Mouse (Mus musculus) adrenal gland, postnatal 4 days (tissue): Measurements from ENCODE around the gene Hsp90aa1. TPM values are rescaled to one million over a fixed set of nuclear protein-coding genes. Genes with fewer than 3 reads are reported as not detected.

Experiments
- DNase-seq, 2 experiments: peaks; one replicate each; pipeline ENCODE4 v3.0.0; 2021 to 2022; ENCODE audit warnings: low spot score in 2 of 2, mixed read lengths in 2 of 2
- microRNA-seq: library from miRNA; unstranded; fragments of <30 nt; microRNA quantifications from one replicate; pipeline ENCODE4 v1.2.0, GENCODE M21; 2021
- total RNA-seq, 2 experiments: library from RNA; stranded (reverse); gene quantifications; 2 replicates each; pipeline ENCODE4 v1.2.3; 2021

Gene Hsp90aa1
- total RNA-seq, 2 experiments from 2014 or later, result 258 to 326 TPM

DNA sequence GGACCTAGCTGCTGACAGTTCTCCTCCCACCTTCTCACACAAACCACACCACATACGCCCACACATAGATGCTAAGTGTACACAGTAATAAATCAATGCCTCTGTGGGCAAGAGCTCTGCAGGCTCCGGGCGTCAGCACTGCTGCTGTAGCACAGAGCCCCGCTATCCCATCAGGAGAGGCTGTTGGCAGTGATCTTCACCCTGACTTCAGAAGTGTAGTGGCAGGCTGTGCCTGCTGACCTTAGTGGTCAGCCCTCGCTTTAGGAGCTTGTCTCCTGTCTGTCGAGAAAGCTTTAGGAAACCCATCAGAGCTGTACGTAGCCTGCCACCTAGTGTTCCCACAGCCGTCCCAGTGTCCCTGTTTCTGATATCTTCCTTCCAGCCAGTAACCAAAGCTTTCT lies 52.3 kb downstream of the Hsp90aa1 start:
- DNase-seq, result no peak

Small RNA genes within 50 kb of the gene (microRNA-seq; reads per million reads assigned to microRNA genes)
- gene Gm27299, result not detected

Other genes with a start within 250 kb of the Hsp90aa1 start
- 100 to 1,000 TPM; 116 to 140 TPM for gene Dync1h1, start 101.3 kb downstream of the Hsp90aa1 start, total RNA-seq
- not detected for gene 1700001K19Rik, start 20.1 kb downstream of the Hsp90aa1 start, total RNA-seq
- 10 to 100 TPM; 47.6 to 47.8 TPM for gene Wdr20, start 35.2 kb upstream of the Hsp90aa1 start, total RNA-seq
- gene Mok, start 138.2 kb upstream of the Hsp90aa1 start, total RNA-seq, result 1 to 10 TPM; 1.8 to 2.2 TPM
- gene Zfp839, start 147.5 kb upstream of the Hsp90aa1 start, total RNA-seq, result 10 to 100 TPM; 18.7 to 19.3 TPM
- 10 to 100 TPM; 49.7 to 51.0 TPM for gene Cinp, start 186.4 kb upstream of the Hsp90aa1 start, total RNA-seq
- 10 to 100 TPM; 10.4 to 11.0 TPM for gene Tecpr2, start 186.5 kb upstream of the Hsp90aa1 start, total RNA-seq